Mouse (Mus musculus) C2C12 (cell line): ENCODE data around the gene Ptms.

ENCODE experiments used
- CEBPB ChIP-seq: IDR thresholded peaks from one replicate; pipeline ENCODE4 v1.6.1; 2011; ENCODE audit warnings: low read depth, mild to moderate bottlenecking, control low read depth, moderate library complexity
- CTCF ChIP-seq: IDR thresholded peaks from one replicate; pipeline ENCODE4 v1.5.1; 2011; ENCODE audit not compliant: control insufficient read depth, insufficient read depth, insufficient read length
- MAX ChIP-seq: IDR thresholded peaks from one replicate; pipeline ENCODE4 v1.6.1; 2011; ENCODE audit warnings: mild to moderate bottlenecking, control low read depth
- MYOD1 ChIP-seq: IDR thresholded peaks from one replicate; pipeline ENCODE4 v1.6.1; 2011; ENCODE audit warnings: low read depth; ENCODE audit not compliant: control insufficient read depth, insufficient read length
- MYOG ChIP-seq: IDR thresholded peaks from one replicate; pipeline ENCODE4 v1.6.1; 2011; ENCODE audit not compliant: control insufficient read depth, insufficient read length; ENCODE audit errors: extremely low read depth

DNA sequence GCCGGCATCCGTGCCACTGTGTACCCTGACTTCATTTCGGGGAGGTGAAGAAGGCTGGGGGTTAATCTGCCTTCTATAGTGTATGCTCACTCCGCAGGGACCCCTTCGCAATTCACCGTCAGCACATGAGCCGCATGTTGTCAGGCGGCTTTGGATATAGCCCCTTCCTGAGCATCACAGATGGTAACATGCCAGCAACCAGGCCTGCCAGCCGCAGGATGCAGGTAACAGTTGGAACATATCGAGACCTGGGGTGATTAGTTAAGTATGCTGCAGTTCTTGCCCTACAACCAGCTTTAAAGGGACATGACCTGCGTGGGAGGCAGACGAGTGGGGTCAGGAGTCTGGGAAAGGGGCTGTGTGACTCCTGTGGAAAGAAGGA is 12.4 kb upstream of the Ptms start:
- no peak for TF ChIP-seq CTCF
- no peak for TF ChIP-seq CEBPB
- TF ChIP-seq MYOD1, result no peak
- TF ChIP-seq MYOG, result no peak
- no peak for TF ChIP-seq MAX
